Comparison of ENCODE assay signal across 9 mouse cellular contexts in the genomic region with DNA sequence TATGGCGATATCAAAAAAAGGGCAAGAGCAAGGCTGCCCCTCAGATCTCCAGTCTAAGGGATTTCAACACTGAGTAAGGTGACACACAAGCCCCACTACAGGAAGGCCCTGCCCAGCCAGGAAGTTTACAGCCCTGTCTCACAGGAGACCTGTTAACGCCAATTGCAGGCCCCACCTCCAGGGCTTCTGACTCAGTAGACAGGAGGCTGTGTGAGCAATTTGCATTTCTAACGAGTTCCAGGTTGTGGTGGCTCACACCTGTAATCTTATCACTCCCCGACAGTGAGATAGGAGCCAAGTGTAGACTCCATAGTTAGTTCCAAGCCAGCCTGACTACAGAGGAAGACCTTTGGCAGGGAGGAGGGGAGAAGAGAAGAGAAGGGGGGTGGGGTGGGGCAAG.
DNase-seq lines count a peak whose midpoint lies in the region; ATAC-seq lines count a peak whose summit lies in the region.
"Had no signal": no experiment of that assay in that cellular context is flagged by ENCODE, and none has a peak within 500 bp of the region (broad histone marks: within the 10 kb centered on the region; RNA-seq: fewer than 3 reads in every experiment).

No protein-coding gene starts in this region.

- peak; percentile 11 to 30 for DNase-seq in spleen, adult 18-20 months
- no peak for DNase-seq in spleen, postnatal 14 days (ENCODE audit: low spot score in 2 of 2)
- peak; percentile 11 for DNase-seq in lung, postnatal 36 days
- peak; percentile 54 for DNase-seq in thymus, postnatal 25 days
- DNase-seq in adrenal gland, adult (ENCODE audit: inconsistent age in 2 of 2, low spot score in 1 of 2), result no peak
- DNase-seq in kidney, adult 8-10 months, result no peak
- DNase-seq in cerebellum, postnatal 25 days, result no peak
- DNase-seq: kidney, postnatal 25 days had no signal

- ATAC-seq in common myeloid progenitor, adult 5-6 weeks (replicated peaks; ENCODE audit: low read depth, poor library complexity, severe bottlenecking), result 0 out of 2 replicates have a peak, but pooled peaks have one; percentile 48

Comparison
In these comparisons a context has a peak if more than half of its experiments do, and no peak if none do; other contexts are left out.
1. DNase-seq: peak in spleen, adult 18-20 months (2 of 2), lung, postnatal 36 days (single experiment) and thymus, postnatal 25 days (single experiment); none in spleen, postnatal 14 days (0 of 2), adrenal gland, adult (0 of 2), kidney, adult 8-10 months (0 of 2) and cerebellum, postnatal 25 days (0 of 2).